Mouse (Mus musculus) induced T-regulatory cell, adult 2 months (primary cell): ENCODE results near the gene Rgs13.

Experiments
- DNase-seq: peaks from one replicate; pipeline ENCODE4 v3.0.0-alpha.2; 2012; ENCODE audit warnings: low read depth

Gene Rgs13

GRCm38 (mm10) chr1:144177166-144177565 is at the start of gene Rgs13:
TSS of gene Rgs13 (minus strand) at chr1:144177372.
- DNase-seq = no peak

GRCm38 (mm10) chr1:144215230-144215629 is 38.1 kb upstream of the Rgs13 start:
- peak; percentile 59 for DNase-seq

GRCm38 (mm10) chr1:144210912-144211311 is 33.7 kb upstream of the Rgs13 start:
- DNase-seq = no peak

GRCm38 (mm10) chr1:144206281-144207061 is 29.3 kb upstream of the Rgs13 start:
- no peak for DNase-seq

- no peak for DNase-seq
These were observed 27.6 kb upstream of the Rgs13 start for GRCm38 (mm10) chr1:144204766-144205165.

- DNase-seq = peak; percentile 68
These were observed 25.8 kb upstream of the Rgs13 start for GRCm38 (mm10) chr1:144202939-144203338.

- peak; percentile 43 for DNase-seq
These were observed 23.3 kb upstream of the Rgs13 start for GRCm38 (mm10) chr1:144200496-144200895.

- no peak for DNase-seq
These were observed 22.4 kb upstream of the Rgs13 start for GRCm38 (mm10) chr1:144199538-144199937.

GRCm38 (mm10) chr1:144197684-144198083 is 20.5 kb upstream of the Rgs13 start:
- peak; percentile 85 for DNase-seq

GRCm38 (mm10) chr1:144186655-144187396 is 9.7 kb upstream of the Rgs13 start:
- DNase-seq = no peak

GRCm38 (mm10) chr1:144184955-144185715 is 8.0 kb upstream of the Rgs13 start:
- no peak for DNase-seq

GRCm38 (mm10) chr1:144183622-144184021 is 6.5 kb upstream of the Rgs13 start:
- DNase-seq = no peak

- DNase-seq = peak; percentile 24
These were observed 2.4 kb upstream of the Rgs13 start for GRCm38 (mm10) chr1:144179559-144179958.

GRCm38 (mm10) chr1:144178281-144178957 is 1.2 kb upstream of the Rgs13 start:
- no peak for DNase-seq

- no peak for DNase-seq
These were observed 448 bp upstream of the Rgs13 start for GRCm38 (mm10) chr1:144177620-144178019.

- no peak for DNase-seq
These were observed 2.4 kb downstream of the Rgs13 start for GRCm38 (mm10) chr1:144174760-144175159.

- DNase-seq = no peak
These were observed 3.6 kb downstream of the Rgs13 start for GRCm38 (mm10) chr1:144173568-144174036.

- DNase-seq = no peak
These were observed 8.3 kb downstream of the Rgs13 start for GRCm38 (mm10) chr1:144168921-144169320.

GRCm38 (mm10) chr1:144167761-144168160 is 9.4 kb downstream of the Rgs13 start:
- DNase-seq = no peak

- DNase-seq = no peak
These were observed 10.3 kb downstream of the Rgs13 start for GRCm38 (mm10) chr1:144166897-144167296.

GRCm38 (mm10) chr1:144166275-144166674 is 10.9 kb downstream of the Rgs13 start:
- no peak for DNase-seq

GRCm38 (mm10) chr1:144152526-144152925 is 24.6 kb downstream of the Rgs13 start:
- DNase-seq = no peak
